Mouse (Mus musculus): ENCODE data around the gene Itm2b.

The Itm2b gene

DNA sequence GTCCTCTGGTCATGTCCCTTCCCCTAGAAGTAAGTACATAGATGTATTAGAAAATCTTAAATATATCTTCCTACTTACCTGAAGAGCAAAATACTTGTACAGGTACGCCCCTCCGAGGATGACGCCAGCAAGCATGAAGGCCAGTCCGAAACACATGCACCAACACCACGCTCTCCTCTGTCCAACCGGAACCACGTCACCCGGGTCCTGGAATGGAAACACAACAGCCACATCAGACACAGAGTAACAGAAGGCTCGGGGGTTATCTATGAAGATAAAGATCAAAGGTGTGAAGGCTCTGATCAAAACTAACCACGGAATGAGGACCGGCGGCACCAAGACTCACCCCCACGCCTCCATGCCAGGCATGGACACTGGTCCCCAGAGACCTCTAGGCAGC, 16.9 kb downstream of the Itm2b start:
- DNase-seq = no peak

DNA sequence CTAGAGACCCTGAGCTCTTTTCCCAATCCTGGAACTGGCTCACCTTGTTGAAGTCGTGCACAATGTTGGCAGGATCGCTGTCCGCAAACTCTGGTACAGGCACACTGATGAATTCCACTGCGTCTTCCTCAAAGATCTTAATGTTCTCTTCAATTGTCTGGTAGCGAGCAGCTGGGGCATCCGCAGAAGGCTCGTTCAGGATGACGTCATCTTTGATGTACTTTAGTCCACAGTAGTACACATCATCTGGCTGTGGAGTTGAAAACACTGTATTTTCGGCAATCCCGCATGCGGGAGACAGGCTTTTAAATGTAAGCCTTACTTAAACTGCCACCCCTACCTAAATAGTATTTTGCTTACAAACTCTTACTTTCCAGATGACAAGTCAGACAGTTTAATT, 18.8 kb downstream of the Itm2b start:
- no peak for DNase-seq

DNA sequence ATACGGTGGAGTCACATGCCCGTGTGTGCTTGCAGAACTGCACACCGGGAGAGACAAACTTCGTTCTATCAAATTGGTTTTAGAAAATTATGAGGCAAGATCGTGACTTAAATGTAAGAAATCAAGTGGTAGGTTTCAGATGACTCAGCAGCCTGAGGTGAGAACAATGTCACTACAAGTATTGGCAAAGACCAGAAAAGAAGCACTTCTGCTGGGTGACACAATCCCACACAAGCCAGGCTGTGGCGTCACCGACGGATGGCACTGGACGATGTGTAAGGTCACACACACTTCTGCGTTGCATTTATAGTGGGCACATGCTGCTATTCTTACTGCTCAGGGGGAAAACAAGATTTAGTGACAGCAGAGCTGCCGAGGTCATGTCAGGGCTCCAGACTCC, 21.3 kb downstream of the Itm2b start:
- no peak for DNase-seq

DNA sequence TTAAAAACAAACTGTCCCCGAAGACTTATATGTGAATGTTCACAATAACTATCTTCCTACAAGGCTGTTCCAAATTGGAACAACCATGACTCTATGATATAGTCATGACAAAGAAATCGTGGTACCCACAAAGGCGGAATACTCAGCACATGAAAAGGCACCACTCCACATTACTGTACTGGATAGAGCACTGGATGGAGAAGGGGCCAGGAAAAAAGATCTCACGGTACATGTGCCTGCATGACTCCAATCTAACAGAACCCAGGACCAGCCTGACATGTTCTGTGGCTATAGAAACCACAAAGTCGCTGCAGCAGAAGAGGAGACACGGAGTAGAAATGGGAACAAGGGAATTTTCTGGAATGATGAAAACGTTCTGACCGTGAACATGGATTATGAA, 30.4 kb downstream of the Itm2b start:
- no peak for DNase-seq

DNA sequence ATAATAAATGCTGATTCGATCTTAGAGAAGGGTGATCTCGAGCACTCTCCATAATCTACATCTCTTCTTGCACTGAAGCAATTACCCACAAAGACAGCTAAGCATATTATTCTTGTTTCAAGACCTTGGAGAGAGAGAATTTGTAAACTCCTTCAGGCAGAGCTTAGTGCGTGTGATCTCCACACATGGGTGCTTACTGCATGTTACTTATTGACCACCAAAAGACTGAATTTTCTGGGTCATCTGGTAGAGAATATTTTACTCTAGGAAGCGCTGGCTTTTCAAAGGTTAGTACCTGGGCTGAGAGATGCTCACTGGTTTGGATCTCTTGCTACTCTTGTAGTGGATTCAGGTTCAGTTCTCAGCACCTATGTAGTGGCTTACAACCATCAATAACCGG, 34.0 kb downstream of the Itm2b start:
- no peak for DNase-seq

DNA sequence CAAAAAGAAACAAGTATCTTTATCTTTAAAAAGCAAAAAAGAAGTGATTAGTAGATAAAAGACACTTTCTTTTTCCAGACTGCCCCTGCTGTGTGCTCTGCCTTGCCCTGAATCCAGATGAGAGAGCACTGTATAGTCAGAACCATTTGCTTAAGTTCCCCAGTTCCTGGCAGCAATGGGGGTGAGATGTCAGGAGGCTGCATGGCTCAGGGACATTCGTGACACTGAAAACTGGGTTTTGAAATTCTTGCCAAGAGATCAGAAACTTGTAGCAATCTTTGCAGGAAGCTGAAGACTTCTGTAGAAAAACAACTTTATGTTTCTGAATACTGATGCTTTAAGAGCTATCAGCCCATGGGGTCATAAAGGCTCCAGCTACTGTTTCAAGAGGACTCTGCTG, 35.1 kb downstream of the Itm2b start:
- DNase-seq = no peak

DNA sequence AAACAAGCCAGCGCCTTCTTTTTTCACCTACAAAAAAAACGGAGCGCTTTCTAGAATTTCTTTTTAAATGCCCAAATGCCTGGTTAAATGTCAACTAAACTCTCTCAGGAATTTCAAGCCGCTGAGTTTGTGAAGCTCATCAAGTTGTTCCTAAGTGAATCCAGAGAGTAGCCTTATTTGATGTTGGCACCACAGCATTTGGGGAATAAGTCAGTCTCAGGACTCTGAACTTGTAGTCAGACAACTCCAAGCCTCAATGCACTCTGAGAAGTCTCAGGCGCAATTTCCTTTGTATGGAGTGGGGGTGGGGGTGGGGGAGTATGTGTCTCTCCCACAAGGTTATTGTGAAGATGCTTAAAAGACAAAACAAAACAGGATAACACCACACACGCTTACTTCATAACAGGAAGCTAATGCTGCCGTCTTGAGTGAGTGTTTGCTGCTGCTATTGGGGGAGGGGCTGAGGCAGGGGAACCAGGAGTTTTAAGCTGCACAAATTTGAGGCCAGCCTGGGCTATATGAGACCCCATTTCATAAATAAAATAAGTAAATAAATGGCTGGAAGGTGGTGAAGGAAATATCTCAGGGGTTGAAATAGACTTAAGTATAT, 35.9 kb downstream of the Itm2b start:
- no peak for DNase-seq

DNA sequence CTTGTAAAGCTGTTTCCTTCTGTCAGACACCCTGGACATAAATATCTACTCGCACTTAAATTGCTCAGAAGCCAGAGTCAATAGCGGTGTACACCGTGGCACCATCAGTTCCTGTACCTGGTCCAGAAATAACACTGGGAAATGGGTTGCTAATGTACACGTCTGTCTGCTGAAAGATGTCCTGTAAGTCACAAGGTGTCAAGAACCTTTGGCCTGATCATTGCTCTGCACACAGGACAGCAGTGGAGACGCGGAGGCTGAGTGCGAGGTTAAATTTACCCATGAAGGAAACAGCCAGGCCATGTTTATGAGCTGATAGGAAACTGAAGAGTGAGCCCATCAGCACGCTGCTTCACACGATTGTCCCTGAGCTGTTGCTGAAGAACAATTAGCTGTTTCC, 37.8 kb downstream of the Itm2b start:
- DNase-seq = no peak

DNA sequence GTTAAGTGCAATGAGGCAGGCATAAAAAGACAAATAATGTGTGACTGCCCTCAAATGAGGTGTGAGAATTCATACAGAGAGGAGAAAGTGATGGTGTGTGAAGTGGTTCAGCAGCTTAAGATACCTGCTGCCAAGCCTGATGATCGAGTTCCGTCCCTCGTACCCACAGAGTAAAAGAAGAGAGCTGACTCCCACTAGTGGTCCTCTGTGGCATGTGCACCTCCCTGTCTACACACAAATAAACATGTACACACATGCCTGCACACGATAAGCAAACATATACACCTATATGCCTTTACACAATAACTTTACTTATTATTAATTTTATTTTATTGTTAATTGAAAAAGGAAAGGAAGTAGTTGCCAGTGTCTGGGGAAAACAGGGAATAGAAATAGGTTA, 39.5 kb downstream of the Itm2b start:
- no peak for DNase-seq

DNA sequence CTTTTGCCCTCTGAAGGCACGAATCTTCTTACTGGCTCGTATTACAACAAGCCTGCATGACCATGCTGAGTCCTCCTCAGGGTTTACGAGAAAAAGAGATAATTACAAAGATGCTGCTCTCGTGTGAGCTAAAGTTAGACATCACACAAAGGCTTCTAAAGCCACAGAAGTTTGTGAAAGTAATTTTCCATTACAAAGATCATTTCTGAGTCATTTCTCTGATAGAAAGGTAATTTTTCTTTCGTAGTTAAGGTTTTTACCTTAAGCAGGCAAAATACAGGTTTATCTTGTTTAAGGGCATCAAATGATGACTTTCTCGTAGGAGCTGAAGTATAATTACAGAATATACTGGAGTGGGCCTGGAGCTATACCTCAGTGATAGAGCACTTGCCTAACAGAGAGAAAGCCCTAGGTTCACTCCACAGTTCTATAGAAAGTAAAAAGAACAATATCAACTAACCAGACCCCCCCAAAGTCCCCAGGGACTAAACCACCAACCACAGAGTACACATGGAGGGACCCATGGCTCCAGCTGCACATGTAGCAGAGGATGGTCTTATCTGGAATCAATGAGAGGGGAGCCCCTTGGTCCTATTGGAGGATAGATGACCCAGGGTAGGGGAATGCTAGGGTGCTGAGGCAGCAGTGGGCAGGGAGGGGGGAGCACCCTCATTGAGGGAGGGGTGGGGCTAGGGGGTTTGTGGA, 44.9 kb downstream of the Itm2b start:
- DNase-seq = no peak

DNA sequence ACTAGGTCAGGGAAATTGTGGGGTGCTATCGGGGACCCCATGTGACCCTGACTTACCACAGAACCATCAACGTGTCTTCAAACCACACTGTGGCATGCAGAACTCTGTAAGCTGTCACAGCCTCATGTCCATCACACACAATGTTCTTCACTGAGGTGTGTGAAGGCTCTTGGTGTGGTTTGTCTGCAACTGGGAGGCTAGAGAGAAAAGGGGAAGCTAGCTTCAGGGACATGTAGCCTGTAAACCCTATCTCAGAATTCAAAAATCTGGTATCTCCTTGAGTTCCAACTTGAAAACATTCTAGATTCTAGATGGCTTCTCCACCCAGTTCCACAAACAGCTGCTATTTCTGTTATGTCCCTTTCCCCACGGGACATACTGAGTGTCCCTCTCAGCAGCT, 45.5 kb downstream of the Itm2b start:
- DNase-seq = no peak

DNA sequence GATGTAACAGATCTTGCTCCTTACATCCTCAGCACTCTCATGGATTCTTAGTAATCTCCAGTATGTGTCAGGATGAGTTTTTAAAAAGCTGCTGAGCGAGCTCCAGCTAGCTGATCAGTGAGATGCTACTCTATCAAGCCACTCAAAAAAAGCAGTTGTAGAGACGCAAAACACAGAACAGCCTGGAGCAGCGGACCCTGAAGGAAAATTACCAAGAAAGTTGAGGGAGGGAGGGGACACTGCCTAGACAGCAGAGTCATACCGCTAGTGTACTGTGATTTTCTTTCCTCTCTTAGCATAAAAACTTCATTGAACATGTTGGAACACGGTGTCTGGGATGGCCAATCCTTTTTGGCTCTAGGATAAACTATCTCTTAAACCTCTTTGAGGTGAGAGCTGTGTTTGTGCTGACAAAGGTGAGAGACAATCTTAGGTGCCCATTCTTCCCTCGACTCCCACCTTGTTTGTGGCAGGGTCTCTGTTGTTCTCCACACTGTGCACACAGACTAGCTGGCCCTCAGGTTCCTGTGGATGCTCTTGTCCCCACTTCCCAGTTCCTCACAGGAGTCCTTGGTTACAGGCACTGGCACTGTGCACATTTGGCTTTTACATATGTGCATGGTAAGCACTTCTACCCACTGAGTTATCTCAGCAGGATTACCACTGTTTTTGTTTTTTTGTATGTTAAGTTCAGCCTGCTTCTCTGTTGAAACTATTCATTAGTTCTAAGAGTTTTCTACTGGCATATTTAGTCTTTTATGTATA, 48.6 kb downstream of the Itm2b start:
- DNase-seq = no peak

DNA sequence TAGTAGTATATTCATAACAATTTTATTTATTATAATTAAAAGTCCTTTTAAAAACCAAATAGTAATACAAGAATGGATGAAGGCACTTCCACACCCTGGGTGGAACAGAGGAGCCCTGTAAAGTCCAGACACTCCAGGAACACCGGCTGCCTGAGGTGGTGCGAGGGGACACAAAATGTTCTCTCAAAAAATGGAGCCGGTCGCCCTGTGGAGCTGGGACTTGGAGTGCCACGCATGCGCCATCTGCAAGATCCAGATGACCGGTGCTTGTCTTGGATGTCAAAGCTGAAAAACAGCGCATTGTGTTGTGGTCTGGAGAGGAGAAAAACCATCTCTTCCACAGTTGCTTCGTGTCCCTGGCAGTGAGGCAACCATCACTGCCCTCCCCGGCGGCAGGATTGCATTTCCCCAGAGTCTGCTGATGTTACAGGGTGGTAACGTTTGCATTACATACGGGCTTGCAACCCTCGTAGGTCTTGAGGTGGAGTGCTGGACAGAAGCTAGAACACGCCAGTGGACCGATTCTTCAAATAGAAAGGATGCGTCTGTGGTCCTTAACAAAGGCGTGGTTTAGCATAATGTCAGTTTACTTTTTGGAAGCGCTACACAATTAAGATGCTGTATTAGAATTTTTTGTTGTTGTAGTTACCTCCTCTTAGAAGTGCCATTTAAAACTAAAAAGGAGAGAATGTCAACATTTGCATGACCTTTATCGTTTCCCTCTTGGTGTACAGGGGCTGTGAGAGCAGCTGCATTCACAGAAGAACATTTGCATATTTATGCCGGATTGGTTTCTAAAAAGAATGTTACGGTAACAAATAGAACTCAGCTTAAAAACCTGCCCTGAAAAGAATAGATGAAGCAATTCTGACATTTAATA, 49.9 kb downstream of the Itm2b start:
- DNase-seq = no peak

DNA sequence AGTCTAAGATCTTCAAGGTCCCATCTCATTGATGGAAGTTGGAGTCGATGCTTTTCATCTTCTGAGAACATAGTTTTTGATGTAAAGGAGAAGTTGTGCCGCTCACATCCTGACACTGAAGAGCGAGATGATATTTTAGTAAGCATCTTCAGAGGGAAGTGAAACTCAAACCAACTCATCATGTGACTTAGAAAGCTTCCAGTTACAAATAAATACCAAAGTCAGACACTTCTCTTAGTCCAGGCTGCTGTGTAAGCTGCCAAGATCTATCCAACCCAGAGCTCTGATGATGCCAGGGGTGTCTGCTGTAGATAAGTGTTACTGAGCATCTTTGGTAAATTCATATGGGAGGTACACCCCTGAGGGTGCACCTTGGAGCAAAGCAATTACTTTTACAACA, 51.2 kb downstream of the Itm2b start:
- no peak for DNase-seq

DNA sequence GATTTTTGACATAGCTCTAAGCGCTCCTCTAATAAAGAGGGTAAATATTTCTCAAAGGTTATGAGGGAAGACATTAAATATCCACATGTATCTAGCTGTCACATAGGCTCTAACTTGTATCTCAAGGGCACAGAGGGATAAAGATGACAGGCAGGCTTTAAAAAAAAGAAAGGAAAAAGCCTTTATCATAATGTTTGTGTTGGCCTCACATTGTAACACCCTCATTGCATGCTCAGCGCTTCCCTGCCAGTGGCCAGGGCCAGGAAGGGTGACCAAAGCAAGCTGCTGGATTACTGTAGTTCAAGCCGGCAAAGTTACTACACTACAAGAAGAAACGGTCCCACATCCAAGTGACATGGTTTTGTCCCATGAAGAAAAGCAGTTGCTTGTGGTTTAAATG, 53.7 kb downstream of the Itm2b start:
- no peak for DNase-seq

DNA sequence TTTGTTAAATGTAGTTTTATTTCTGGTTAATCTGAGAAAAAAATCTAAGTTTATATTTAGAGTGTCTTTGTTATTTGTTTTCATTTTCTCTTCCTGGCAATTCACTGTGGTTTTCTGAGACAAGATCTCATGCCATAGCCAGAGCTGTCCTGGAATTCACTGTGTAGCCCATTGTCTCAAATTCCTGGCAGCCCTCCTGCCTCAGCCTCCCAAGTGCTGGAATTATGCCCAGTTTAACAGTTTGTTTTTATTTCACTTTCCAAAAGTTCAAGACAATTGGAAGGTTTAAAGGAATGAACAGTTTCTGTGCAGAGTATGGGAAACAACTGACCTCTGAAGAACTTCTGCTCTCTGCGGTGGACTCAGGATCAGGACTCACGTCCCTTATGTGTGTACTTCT, 55.2 kb downstream of the Itm2b start:
- DNase-seq = no peak

DNA sequence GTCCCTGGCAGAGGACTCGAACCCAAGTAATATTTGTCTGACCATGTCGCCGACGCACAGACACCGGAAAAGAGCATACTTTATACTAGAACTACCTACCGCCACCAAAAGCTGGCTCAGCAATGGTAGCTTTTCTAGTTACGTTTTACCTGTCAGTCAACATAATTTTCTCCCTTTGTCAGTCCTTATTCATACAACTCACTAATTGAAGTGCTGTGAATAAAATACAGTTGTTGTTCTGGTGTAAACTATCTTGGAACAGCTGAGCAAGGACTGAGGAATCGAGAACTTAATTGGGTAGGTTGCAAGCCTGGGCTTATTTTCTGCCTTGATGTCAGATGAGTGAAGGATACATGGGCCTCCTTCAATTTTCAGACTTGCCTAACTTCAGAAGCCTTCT, 58.6 kb downstream of the Itm2b start:
- DNase-seq = no peak

DNA sequence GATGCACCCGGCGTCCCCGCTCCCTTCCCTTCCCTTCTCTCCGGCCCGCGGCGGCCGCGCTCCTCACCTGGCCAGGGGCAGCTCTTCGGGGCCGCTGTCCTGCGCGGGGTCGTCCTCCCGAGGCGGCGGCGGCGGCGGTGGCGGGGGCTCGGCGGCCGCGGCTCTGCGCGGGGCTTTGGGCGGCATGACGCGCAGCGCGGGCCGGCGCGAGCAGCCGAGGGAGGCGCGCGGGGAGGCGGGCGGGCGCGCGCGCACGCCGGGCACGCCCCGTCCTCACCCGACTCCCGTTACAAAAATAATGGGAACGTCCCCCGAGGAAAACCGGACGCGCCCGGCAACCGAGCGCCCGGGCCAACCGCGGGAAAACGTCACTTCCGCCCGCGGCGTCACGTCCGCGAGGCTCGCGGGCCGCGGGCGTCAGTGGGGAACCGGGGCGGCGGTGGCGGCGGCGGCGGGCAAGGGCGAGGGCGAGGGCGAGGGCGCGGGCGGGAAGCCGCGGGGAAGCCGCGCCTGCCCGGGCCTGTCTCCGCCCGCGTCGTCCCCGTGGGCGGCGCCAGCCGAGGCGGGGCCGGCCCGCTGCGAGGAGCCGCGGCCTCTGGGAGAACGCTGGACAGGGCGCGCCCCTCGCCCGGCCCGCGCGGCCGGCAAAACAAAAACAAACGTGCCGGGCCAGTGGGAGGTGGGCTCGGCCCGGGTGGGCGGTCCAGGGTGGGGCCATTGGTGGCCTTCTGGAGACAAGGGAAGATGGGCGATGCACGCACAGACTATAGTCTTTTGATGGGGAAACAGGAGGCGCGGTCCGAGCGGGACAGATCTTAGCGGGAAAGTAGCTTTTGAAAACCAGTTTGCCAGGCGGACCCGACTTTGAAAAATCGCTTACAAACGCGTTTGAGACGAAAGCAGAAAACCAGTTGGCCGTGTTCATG, 59.4 kb downstream of the Itm2b start, which contains the start of gene Rb1:
Gene Rb1 (minus strand): TSS at position 367 of the 926 bp plus-strand sequence.
- peak; percentile 83 to 88 for DNase-seq

DNA sequence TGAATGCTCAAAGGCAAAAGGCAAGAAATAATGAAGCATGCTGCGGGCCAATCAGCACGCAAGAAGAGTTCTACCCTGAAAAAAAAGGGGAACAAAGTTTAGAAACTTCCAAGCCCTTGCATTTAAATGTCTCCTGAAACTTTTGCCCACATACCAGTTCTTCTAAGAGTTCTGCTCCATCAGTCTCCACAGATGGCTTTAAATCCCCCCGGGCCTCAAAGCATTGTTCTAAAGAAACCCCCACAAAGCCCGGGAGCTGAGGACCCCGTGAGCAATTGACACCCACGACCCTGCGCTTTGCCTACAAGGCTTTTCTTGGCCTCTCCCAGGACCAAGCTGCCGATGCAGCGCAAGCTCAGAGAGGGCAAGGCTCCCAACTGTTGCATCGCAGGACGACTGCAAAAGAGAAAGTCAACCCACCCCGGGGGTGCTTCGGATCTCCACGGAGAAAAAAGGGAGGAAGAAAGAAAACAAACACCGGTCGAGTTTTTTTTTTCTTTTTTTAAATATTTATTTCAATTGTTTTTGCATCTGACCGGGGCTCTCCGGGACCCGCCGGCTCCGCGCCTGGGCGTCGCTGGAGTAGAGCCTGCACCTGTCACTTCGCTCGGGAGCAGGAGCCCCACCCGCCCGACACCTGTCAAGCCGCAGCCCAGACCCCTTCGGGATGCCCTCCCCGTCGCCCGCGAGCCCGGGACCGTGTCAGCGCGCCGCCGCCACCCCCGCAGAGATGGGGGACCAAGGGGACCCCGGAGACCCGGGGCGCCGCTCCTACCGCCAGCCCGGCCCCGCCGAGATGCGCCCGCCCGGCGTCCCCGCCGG, 60.2 kb downstream of the Itm2b start:
- DNase-seq = peak; percentile 68 to 69

DNA sequence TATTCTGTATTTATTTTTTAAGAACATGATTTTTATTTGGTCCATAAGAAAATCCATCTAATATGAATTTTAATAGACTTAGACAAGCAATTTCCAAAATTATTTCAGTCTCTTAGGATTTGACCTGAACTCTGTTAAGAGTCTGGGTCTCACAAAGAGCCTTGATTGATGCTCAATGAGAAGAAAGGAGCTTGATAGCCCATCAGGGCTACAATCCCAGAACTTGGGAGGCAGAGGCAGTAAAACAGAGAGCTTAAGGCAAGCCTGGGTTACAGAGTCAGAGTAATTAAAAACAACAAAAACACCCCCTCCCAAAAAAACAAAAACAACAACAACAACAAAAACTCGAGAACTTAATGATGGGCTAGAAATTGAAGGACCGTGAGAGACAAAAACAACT, 61.1 kb downstream of the Itm2b start:
- DNase-seq = no peak

DNA sequence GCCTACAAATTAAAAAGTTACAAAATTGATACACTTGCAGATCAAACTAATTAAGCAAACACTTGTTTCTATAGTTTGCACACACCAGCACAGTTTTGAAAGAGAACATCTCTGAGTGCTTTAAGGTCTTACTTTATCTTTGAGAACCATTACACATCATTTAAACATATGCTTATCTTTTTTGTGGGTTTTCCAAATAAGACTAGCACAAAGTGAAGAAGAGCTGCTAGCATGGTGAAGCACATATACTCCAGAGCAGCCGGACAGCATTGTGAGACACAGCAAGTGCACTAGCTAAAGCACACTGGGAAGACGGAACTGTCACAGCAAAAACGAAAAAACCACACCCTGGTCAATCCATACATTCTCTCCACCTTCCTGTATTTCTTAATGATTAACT, 62.9 kb downstream of the Itm2b start:
- no peak for DNase-seq

Measured in cerebellum, postnatal 14 days (tissue).